Mouse (Mus musculus) neural tube, embryonic 15.5 days (tissue): Measurements from ENCODE around the gene Nqo1. TPM values are rescaled to one million over a fixed set of nuclear protein-coding genes. Genes with fewer than 3 reads are reported as not detected.

Source experiments
- ATAC-seq: fragments of 200-750 bp; cut with Nextera tagmentation; 2 replicates; pipeline ENCODE4 v1.8.0; 2017; ENCODE audit warnings: mild to moderate bottlenecking, moderate TSS enrichment, moderate library complexity; ENCODE audit not compliant: low FRiP score
- H3K27ac ChIP-seq: fragments of 300-500 bp; sonication (generic); replicated peaks from 2 replicates; pipeline ENCODE4 v1.5.1; 2015; ENCODE audit warnings: mild to moderate bottlenecking, inconsistent platforms
- H3K27me3 ChIP-seq: fragments of 300-500 bp; sonication (generic); replicated peaks from 2 replicates; pipeline ENCODE4 v1.6.1; 2015; ENCODE audit warnings: inconsistent platforms
- H3K36me3 ChIP-seq: fragments of 300-500 bp; sonication (generic); 2 replicates; pipeline ENCODE4 v1.6.1; 2015; ENCODE audit warnings: inconsistent platforms
- H3K4me1 ChIP-seq: fragments of 300-500 bp; sonication (generic); 2 replicates; pipeline ENCODE4 v1.6.1; 2015; ENCODE audit warnings: inconsistent platforms
- H3K4me2 ChIP-seq: fragments of 300-500 bp; sonication (generic); 2 replicates; pipeline ENCODE4 v1.6.1; 2015; ENCODE audit warnings: inconsistent platforms, mild to moderate bottlenecking, moderate library complexity
- H3K4me3 ChIP-seq: fragments of 300-500 bp; sonication (generic); replicated peaks from 2 replicates; pipeline ENCODE4 v1.5.1; 2015; ENCODE audit warnings: mild to moderate bottlenecking, inconsistent platforms
- H3K9ac ChIP-seq: fragments of 300-500 bp; sonication (generic); replicated peaks from 2 replicates; pipeline ENCODE4 v1.6.1; 2015; ENCODE audit warnings: mild to moderate bottlenecking, inconsistent platforms
- H3K9me3 ChIP-seq: fragments of 300-500 bp; sonication (generic); replicated peaks from 2 replicates; pipeline ENCODE4 v1.6.1; 2016; ENCODE audit warnings: inconsistent platforms
- WGBS: fragments of 180-500 bp; shearing (Covaris S2); methylation state at CpG from one replicate; pipeline ENCODE4 v1.1.7; 2015; ENCODE audit warnings: mixed read lengths; 5-methylcytosine and 5-hydroxymethylcytosine counted together
- polyA plus RNA-seq: library from polyadenylated mRNA; unstranded; fragments of >200 nt; fragmentation: Nextera tagmentation; extraction: Ambion mirVana; gene quantifications from 2 replicates; pipeline ENCODE4 v1.2.1, GENCODE M21; 2015

Gene Nqo1
- polyA plus RNA-seq, 1 experiment from 2014 or later: 7.8 TPM

- no peaks in the 10 kb centered on the region for H3K27me3 ChIP-seq
- no peaks in the 10 kb centered on the region for H3K9me3 ChIP-seq
- no peak overlapping the region for H3K9ac ChIP-seq
- H3K4me1 ChIP-seq: peaks cover 18% of the 10 kb centered on the region; the same call in 1 of the 2 replicates
- ATAC-seq: no peak
- H3K4me2 ChIP-seq: no peak overlapping the region
- H3K27ac ChIP-seq: no peak overlapping the region
- H3K4me3 ChIP-seq: no peak overlapping the region
- H3K36me3 ChIP-seq: peaks cover 8% of the 10 kb centered on the region
- WGBS: 93% methylated on average over 2 of the region's 2 CpGs
Measured at GRCm38 (mm10) chr8:107385063-107385462, 17.9 kb downstream of the Nqo1 start.

DNA sequence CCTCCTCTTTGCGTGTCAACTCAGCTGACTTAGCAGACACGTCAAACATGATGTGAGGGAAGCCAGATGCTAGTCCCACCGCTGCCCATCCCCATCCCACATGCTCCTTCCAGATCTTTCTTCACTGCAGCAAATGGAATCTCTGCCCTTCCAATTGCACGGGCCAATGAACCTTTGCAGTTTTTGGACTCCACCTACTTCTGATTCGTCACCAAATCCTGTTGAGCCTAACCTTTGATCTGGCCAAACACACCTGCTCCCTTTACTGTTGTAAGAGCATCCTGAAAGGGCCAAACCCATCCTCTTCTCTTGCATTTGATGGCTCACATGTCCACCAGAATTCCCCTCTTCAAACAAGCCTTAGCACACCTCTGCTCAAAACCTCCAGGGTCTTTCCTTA is 18.4 kb downstream of the Nqo1 start:
- WGBS: 69% methylated on average over 5 of the region's 5 CpGs

GRCm38 (mm10) chr8:107382898-107383297 is 20.1 kb downstream of the Nqo1 start:
- Histone ChIP-seq H3K27me3 (no peaks in the 10 kb centered on the region), H3K27ac (no peak overlapping the region), H3K4me3 (no peak overlapping the region), H3K36me3 (peaks cover 24% of the 10 kb centered on the region), H3K4me1 (no peaks in the 10 kb centered on the region), H3K9ac (no peak overlapping the region), H3K9me3 (no peaks in the 10 kb centered on the region), H3K4me2 (no peak overlapping the region)
- ATAC-seq: no peak
- 81% methylated on average over 4 of the region's 4 CpGs for WGBS

More for the DNA sequence above, 18.4 kb downstream of the Nqo1 start:
- H3K4me2 ChIP-seq: no peak overlapping the region
- no peaks in the 10 kb centered on the region for H3K9me3 ChIP-seq
- peaks cover 11% of the 10 kb centered on the region for H3K36me3 ChIP-seq
- H3K27ac ChIP-seq: no peak overlapping the region
- H3K27me3 ChIP-seq: no peaks in the 10 kb centered on the region
- peaks cover 14% of the 10 kb centered on the region; the same call in 1 of the 2 replicates for H3K4me1 ChIP-seq
- H3K9ac ChIP-seq: no peak overlapping the region
- no peak overlapping the region for H3K4me3 ChIP-seq
- ATAC-seq: no peak

DNA sequence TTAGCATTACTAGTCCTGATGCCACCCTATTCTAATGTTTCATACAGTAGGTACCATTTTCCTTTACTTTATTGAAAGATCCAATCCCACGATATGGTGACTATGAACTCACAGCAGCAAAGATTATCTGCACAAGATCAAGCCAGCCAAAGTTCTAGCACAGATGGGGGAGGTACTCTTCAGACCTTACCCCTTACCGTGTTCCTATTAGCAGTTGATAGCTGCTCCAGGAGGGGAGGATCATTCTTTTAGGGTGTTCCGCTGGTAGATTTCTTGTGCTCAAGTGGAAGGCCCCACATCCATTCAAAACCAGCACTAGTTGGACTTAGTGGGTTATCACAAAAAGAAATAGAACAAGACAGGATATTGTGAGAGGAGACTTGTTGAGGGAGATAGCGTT is 21.3 kb downstream of the Nqo1 start:
- Histone ChIP-seq H3K4me3 (no peak overlapping the region), H3K4me2 (no peak overlapping the region), H3K27ac (no peak overlapping the region), H3K27me3 (no peaks in the 10 kb centered on the region), H3K36me3 (peaks cover 26% of the 10 kb centered on the region), H3K4me1 (no peaks in the 10 kb centered on the region), H3K9ac (no peak overlapping the region), H3K9me3 (no peaks in the 10 kb centered on the region)
- 96% methylated on average over 4 of the region's 4 CpGs for WGBS
- ATAC-seq: no peak

GRCm38 (mm10) chr8:107380734-107381133 is 22.3 kb downstream of the Nqo1 start:
- H3K27ac ChIP-seq: no peak overlapping the region
- 94% methylated on average over 8 of the region's 8 CpGs for WGBS
- no peaks in the 10 kb centered on the region for H3K9me3 ChIP-seq
- H3K27me3 ChIP-seq: no peaks in the 10 kb centered on the region
- no peak overlapping the region for H3K4me2 ChIP-seq
- no peak overlapping the region for H3K4me3 ChIP-seq
- no peak for ATAC-seq
- no peaks in the 10 kb centered on the region for H3K4me1 ChIP-seq
- H3K9ac ChIP-seq: no peak overlapping the region
- H3K36me3 ChIP-seq: peaks cover 26% of the 10 kb centered on the region

DNA sequence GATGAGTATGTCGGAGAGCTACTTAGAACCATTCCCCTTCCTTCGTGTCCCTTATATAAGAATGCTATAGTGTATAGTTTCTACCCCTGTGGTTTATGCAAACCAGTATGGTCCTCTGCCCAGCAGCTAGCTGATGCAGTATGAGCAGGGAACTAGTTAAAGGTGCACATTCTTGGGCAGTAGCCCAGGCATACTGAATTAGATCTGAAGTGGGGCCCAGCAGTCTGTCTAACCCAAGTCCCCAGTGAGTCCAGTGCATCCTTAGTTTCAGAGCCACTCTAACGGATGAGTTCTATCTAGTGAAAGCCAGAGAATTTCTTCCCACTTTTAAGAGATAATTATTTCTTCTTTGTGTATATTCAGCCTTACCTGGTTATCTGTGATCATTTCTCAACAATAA is 25.7 kb downstream of the Nqo1 start:
- Histone ChIP-seq H3K36me3 (peaks cover 30% of the 10 kb centered on the region), H3K4me3 (no peak overlapping the region), H3K27ac (no peak overlapping the region), H3K4me1 (no peaks in the 10 kb centered on the region), H3K9me3 (no peaks in the 10 kb centered on the region), H3K27me3 (no peaks in the 10 kb centered on the region), H3K9ac (no peak overlapping the region), H3K4me2 (no peak overlapping the region)
- WGBS: 94% methylated on average over 3 of the region's 3 CpGs
- no peak for ATAC-seq

DNA sequence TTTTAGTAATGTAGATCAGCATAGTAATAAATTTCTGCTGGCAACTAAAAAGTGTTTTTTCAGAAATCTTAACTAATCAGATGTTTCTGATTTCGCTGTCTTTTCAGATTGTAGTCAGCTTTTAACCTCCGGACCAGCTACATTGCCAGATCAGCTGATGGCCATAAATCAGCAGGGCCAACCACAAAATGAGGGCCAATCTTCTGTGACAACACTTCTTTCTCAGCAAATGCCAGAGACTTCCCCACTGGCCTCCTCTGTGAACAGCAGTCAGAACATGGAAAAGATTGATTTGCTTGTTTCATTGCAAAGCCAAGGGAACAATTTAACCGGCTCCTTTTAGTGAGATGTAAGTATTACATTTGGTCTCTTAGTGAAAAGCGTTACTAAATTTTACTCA is 32.7 kb downstream of the Nqo1 start:
- WGBS: 78% methylated on average over 4 of the region's 4 CpGs
- Histone ChIP-seq H3K4me3 (no peak overlapping the region), H3K9ac (no peak overlapping the region), H3K4me1 (no peaks in the 10 kb centered on the region), H3K4me2 (no peak overlapping the region), H3K9me3 (no peaks in the 10 kb centered on the region), H3K27me3 (no peaks in the 10 kb centered on the region), H3K27ac (no peak overlapping the region), H3K36me3 (peaks cover 59% of the 10 kb centered on the region)
- ATAC-seq: no peak

Other genes with a start within 250 kb of the Nqo1 start
- gene Nfat5, start 109.7 kb downstream of the Nqo1 start, polyA plus RNA-seq: 11.3 and 11.4 TPM in 2 replicates
- gene Nob1, start 21.8 kb upstream of the Nqo1 start, polyA plus RNA-seq: 64.2 and 73.6 TPM in 2 replicates
- gene Wwp2, start 33.2 kb upstream of the Nqo1 start, polyA plus RNA-seq: 36.4 and 39.5 TPM in 2 replicates
- gene Psmd7, start 185.3 kb upstream of the Nqo1 start, polyA plus RNA-seq: 242 and 256 TPM in 2 replicates